Mouse (Mus musculus) kidney, postnatal 0 days (tissue): ENCODE measurements around the gene Kazald1. TPM values are rescaled to one million over a fixed set of nuclear protein-coding genes. Genes with fewer than 3 reads are reported as not detected.

Source experiments
- ATAC-seq: fragments of 200-750 bp; cut with Nextera tagmentation; replicated peaks from 2 replicates; pipeline ENCODE4 v1.8.0; 2017; ENCODE audit warnings: low read depth, moderate number of reproducible peaks, moderate TSS enrichment, moderate library complexity; ENCODE audit not compliant: low FRiP score
- DNase-seq: peaks from one replicate; pipeline ENCODE4 v3.0.0-alpha.2; 2016; ENCODE audit warnings: low spot score
- H3K27ac ChIP-seq: fragments of 300-500 bp; sonication (generic); 2 replicates; pipeline ENCODE4 v1.5.1; 2014; ENCODE audit warnings: mild to moderate bottlenecking
- H3K27me3 ChIP-seq: fragments of 300-500 bp; sonication (generic); 2 replicates; pipeline ENCODE4 v1.6.1; 2014; ENCODE audit warnings: low read length, mixed read lengths; ENCODE audit not compliant: insufficient read depth
- H3K36me3 ChIP-seq: fragments of 300-500 bp; sonication (generic); 2 replicates; pipeline ENCODE4 v1.6.1; 2014; ENCODE audit warnings: low read length, mixed read lengths; ENCODE audit not compliant: insufficient read depth
- H3K4me1 ChIP-seq: fragments of 300-500 bp; sonication (generic); replicated peaks from 2 replicates; pipeline ENCODE4 v1.6.1; 2014; ENCODE audit warnings: antibody characterized with exemption, low read length, mixed read lengths; ENCODE audit not compliant: insufficient read depth
- H3K4me2 ChIP-seq: fragments of 300-500 bp; sonication (generic); 2 replicates; pipeline ENCODE4 v1.6.1; 2014; ENCODE audit warnings: mild to moderate bottlenecking, low read length, moderate library complexity, mixed read lengths
- H3K4me3 ChIP-seq: fragments of 300-500 bp; sonication (generic); replicated peaks from 2 replicates; pipeline ENCODE4 v1.5.1; 2014; ENCODE audit warnings: low read depth, low read length
- H3K9ac ChIP-seq: fragments of 300-500 bp; sonication (generic); 2 replicates; pipeline ENCODE4 v1.6.1; 2014; ENCODE audit warnings: low read depth, low read length
- H3K9me3 ChIP-seq: fragments of 300-500 bp; sonication (generic); replicated peaks from 2 replicates; pipeline ENCODE4 v1.6.1; 2016; ENCODE audit warnings: low read length, inconsistent platforms, mixed read lengths
- CTCF ChIP-seq: IDR thresholded peaks from 2 replicates; pipeline ENCODE4 v1.5.1; 2016; ENCODE audit warnings: antibody characterized with exemption, low read depth, mild to moderate bottlenecking, moderate library complexity
- WGBS: fragments of 180-500 bp; shearing (Covaris S2); extraction: QIAGEN DNeasy Blood & Tissue Kit; methylation state at CpG from one replicate; pipeline ENCODE4 v1.1.7; 2014; 5-methylcytosine and 5-hydroxymethylcytosine counted together
- polyA plus RNA-seq: library from polyadenylated mRNA; unstranded; fragments of >200 nt; fragmentation: Nextera tagmentation; extraction: Ambion mirVana; gene quantifications from 2 replicates; pipeline ENCODE4 v1.2.1, GENCODE M21; 2015

Kazald1 gene
- polyA plus RNA-seq, 1 experiment from 2014 or later: 23.6 TPM

DNA sequence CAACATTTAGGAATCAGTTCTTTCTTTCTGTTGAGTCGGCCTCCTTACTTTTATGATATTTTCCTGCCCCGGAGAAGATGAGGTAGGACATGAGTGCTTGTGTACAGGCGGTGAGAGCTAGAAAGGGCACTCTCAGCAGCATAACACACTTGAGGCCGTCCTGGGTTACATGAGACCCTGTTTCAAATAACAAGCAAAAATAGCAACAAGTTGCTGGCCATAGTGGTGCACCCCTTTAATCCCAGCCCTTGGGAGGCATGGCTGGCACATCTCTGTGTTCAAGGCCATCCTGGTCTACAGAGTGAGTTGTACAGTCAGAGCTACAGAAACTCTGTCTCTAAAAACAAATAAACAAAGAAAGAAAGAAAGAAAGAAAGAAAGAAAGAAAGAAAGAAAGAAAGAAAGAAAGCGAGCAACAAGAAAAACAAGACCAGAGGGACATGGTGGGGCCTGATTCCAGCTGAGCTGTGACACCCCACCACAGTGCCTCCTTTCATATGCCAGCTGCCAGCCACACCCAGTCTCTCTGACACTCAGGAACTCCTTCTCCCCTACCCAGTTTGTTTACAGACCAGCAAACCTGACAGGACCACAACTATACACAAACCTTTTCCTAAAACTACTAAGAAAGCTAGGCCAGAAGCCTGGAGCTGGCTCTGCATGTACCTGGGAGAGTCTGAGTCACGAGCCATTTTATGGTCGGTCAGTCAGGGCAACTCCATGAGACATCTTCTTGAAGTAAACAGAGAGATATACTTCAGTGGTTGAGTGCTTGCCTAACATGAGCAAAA, 17.9 kb upstream of the Kazald1 start:
- H3K4me3 ChIP-seq: peak overlapping the region; percentile 41; the same call in 1 of the 2 replicates
- H3K4me1 ChIP-seq: peaks cover 13% of the 10 kb centered on the region
- peak; percentile 19 for DNase-seq
- peaks cover 14% of the 10 kb centered on the region; the same call in 1 of the 2 replicates for H3K36me3 ChIP-seq
- WGBS: 61% methylated on average over 7 of the region's 7 CpGs
- H3K27ac ChIP-seq: peak overlapping the region; percentile 90
- no peaks in the 10 kb centered on the region for H3K27me3 ChIP-seq
- no peak for TF ChIP-seq CTCF
- peak overlapping the region; percentile 64 for H3K4me2 ChIP-seq
- H3K9me3 ChIP-seq: no peaks in the 10 kb centered on the region
- peak overlapping the region; percentile 67 for H3K9ac ChIP-seq
- no peak for ATAC-seq

DNA sequence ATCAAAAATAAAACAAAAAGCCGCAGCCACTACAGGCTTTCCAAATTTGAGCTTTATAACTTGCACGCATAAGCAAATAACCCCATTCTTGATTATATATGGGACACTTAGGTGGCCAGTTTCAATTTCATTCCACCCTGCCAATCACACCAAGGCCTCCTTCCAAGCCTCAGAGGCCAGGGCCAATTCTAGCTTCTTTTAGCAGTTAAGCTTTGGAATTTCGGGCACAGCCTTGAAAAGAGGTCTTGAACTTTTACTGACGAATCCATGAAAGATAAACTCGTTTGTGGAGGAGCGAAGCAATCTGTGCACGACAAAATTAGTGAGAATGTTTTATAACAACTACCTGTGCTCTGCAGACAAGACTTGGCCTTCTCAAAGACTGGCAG, 17.3 kb upstream of the Kazald1 start:
- Histone ChIP-seq H3K36me3 (0 out of 2 replicates have a peak, but pooled peaks cover 8% of the 10 kb centered on the region), H3K9ac (peak overlapping the region; percentile 67), H3K27ac (peak overlapping the region; percentile 90), H3K4me2 (peak overlapping the region; percentile 64), H3K4me3 (peak overlapping the region; percentile 41), H3K27me3 (no peaks in the 10 kb centered on the region), H3K4me1 (peaks cover 13% of the 10 kb centered on the region), H3K9me3 (no peaks in the 10 kb centered on the region)
- DNase-seq (no peak), ATAC-seq (no peak)
- WGBS: 30% methylated on average over 7 of the region's 7 CpGs
- no peak for TF ChIP-seq CTCF

DNA sequence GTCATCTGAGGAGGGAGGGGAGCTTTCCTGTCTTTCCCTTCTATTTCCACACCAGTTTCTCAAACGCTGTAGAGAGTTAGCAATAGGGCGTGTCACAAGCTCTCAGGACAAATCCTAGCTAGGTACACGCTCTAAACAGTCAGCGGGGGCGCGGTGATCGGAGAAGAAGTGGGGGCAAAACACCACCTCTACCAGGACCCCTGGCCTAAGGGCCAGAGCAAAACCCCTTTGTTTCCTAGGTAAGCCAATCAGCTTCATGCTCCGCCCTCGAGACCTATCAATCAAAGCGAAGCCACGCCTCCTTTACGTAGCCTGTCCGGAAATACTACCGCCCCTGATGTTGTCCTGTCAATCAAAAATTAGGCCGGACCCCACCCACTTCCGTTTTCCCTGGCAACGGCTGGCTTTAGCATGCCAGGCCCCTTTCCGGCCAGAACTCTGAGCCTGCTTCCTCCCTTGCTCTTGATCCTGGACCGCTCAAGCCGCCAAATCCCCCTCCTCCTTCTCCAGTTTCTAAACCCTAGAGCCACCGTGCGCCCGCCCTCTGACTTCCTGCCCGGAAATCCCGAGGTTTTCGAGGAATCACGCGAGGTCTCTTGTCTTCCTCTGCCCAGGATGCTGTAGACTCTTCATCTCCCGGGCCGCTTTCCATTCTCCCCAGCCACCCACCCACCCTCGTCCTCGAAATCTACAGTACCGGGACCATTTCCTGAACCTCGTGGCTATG, 16.8 kb upstream of the Kazald1 start:
- Histone ChIP-seq H3K9me3 (no peaks in the 10 kb centered on the region), H3K27ac (peak overlapping the region; percentile 90), H3K36me3 (0 out of 2 replicates have a peak, but pooled peaks cover 6% of the 10 kb centered on the region), H3K27me3 (no peaks in the 10 kb centered on the region), H3K4me3 (peak overlapping the region; percentile 41), H3K4me2 (peak overlapping the region; percentile 64), H3K9ac (peak overlapping the region; percentile 67), H3K4me1 (peaks cover 13% of the 10 kb centered on the region)
- DNase-seq (peak; percentile 99), ATAC-seq (peak; percentile 91)
- no peak for TF ChIP-seq CTCF
- under 1% methylated on average over 34 of the region's 34 CpGs for WGBS

DNA sequence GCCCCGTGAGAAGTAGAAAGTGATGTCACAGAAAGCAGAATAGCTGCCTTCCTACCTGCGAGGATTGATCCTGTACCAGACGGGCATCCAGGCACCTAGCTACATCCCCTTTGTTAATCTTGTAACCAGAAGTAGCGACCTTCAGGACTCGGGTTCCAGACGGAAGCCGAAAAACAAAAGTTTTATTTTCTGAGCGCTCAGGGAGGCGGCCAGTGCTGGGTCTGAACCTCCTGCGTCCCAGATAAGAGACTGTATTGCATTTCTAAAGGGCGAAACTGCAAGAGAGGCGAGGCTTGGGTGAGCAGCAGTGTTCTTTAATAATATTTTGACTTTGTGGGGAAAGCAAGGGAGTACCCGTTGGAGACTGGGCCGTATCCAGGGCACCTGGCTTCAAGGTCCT, 16.2 kb upstream of the Kazald1 start:
- no peak for TF ChIP-seq CTCF
- Histone ChIP-seq H3K4me2 (peak overlapping the region; percentile 64), H3K9me3 (no peaks in the 10 kb centered on the region), H3K4me1 (peaks cover 13% of the 10 kb centered on the region), H3K9ac (peak overlapping the region; percentile 67), H3K27ac (peak overlapping the region; percentile 90), H3K4me3 (peak overlapping the region; percentile 41), H3K36me3 (0 out of 2 replicates have a peak, but pooled peaks cover 3% of the 10 kb centered on the region), H3K27me3 (0 out of 2 replicates have a peak, but pooled peaks cover under 1% of the 10 kb centered on the region)
- under 1% methylated on average over 14 of the region's 14 CpGs for WGBS
- ATAC-seq (no peak), DNase-seq (no peak)

DNA sequence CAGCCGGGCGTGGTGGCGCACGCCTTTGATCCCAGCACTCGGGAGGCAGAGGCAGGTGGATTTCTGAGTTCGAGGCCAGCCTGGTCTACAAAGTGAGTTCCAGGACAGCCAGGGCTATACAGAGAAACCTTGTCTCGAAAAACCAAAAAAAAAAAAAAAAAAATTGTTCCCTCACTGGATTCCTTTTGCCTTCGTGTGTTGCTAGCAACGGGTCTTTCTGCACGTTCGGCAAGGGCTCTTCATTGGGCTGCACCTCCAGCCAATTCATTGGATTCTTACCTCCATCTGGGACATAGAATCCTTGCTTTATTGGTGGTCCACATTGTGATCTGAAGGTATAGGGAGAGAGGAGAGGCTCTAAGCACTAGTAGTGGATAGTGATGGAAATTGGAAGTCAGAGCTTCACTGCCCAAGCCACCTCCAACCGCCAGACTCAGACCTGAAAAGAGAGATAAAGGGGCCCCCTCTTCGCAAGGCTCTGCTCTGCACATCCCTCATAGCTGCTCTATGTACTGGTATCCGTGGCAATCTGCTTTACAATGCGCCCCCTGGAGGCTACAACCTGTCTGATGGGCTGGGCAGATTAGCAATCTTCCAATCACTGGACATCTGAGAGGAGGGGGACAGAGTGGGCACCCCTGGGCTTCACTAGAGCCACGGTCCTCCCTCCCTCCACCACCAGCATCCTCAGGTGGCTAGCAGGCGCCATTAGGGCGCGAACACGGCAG, 11.3 kb upstream of the Kazald1 start:
- H3K27ac ChIP-seq: no peak overlapping the region
- 46% methylated on average over 20 of the region's 20 CpGs for WGBS
- H3K4me1 ChIP-seq: no peaks in the 10 kb centered on the region; the same call in 1 of the 2 replicates
- no peak overlapping the region for H3K4me2 ChIP-seq
- peak; percentile 70 for TF ChIP-seq CTCF
- H3K9me3 ChIP-seq: no peaks in the 10 kb centered on the region
- no peak for ATAC-seq
- peak; percentile 54 for DNase-seq
- no peaks in the 10 kb centered on the region for H3K36me3 ChIP-seq
- H3K4me3 ChIP-seq: no peak overlapping the region
- peaks cover 39% of the 10 kb centered on the region for H3K27me3 ChIP-seq
- no peak overlapping the region for H3K9ac ChIP-seq

DNA sequence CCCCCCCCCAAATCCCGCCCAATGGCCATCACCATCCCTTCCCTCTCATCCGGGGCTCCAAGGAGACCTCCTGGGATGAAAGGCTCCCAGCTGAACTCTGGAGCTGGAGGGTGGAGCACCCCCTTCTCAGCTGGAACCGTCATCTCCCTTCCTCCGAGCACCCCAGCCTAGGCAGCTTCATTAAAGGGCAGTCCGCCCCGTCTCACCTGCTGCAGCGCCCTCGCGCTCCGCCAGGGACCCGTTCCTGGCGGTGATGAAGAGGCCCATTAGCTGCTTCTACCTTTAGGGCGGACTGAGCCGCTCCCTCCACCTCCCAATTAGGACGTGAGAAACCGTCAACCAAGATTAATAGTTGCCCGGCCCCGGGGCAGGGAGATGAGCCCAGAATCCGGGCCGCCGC, 9.8 kb upstream of the Kazald1 start:
- no peak overlapping the region for H3K27ac ChIP-seq
- TF ChIP-seq CTCF: no peak
- ATAC-seq (no peak), DNase-seq (no peak)
- 2% methylated on average over 20 of the region's 21 CpGs for WGBS
- no peaks in the 10 kb centered on the region for H3K4me1 ChIP-seq
- H3K27me3 ChIP-seq: peaks cover 39% of the 10 kb centered on the region
- H3K9me3 ChIP-seq: no peaks in the 10 kb centered on the region
- no peak overlapping the region for H3K9ac ChIP-seq
- H3K36me3 ChIP-seq: no peaks in the 10 kb centered on the region
- H3K4me3 ChIP-seq: no peak overlapping the region
- H3K4me2 ChIP-seq: no peak overlapping the region
